Mouse (Mus musculus) thymus, postnatal 0 days (tissue): ENCODE measurements around the gene Gjb2. TPM values are rescaled to one million over a fixed set of nuclear protein-coding genes. Genes with fewer than 3 reads are reported as not detected.

ENCODE experiments used
- DNase-seq: peaks from one replicate; pipeline ENCODE4 v3.0.0-alpha.2; 2015; ENCODE audit warnings: low spot score
- polyA plus RNA-seq: library from polyadenylated mRNA; unstranded; fragments of >200 nt; fragmentation: Nextera tagmentation; extraction: Ambion mirVana; gene quantifications from 2 replicates; pipeline ENCODE4 v1.2.1, GENCODE M21; 2015

Gjb2 gene
- polyA plus RNA-seq, 1 experiment from 2014 or later: 3.7 TPM

DNA sequence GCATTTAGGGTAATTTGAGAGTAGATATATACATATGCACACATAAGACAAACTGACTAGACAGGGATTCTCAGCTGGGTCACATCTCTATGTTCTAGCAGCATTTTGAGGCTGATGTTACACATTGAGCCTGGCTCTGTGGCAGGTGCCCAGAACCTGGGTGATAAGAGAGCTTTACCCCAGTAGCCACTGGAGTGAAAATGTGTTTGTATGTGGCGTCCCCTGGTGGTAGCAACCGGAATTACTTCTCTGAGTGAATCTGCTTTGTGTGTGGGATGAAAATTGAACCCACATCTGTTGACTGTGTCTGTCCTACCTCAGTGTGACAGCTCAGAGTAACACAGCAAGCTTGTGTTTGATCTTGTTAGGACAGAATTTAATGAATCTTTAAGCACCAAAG is 34.6 kb downstream of the Gjb2 start:
- peak; percentile 68 for DNase-seq

DNA sequence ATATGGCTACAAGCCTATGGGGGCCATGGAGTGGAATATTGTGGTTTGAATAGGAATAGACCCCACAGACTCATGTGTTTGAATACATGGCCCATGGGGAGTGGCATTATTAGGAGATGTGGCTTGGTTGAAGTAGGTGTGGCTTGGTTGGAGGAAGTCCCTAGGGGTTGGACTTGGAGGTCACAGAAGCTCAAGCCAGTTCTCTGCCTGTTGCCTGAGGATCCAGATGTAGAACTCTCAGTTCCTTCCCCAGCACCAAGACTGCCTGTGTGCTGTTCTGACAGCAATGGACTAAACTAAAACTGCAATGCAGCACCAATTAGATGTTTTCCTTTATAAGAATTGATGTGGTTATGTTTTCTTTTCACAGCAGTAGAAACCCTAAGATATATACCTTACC is 38.4 kb downstream of the Gjb2 start:
- DNase-seq: no peak

GRCm38 (mm10) chr14:57060052-57060451 is 44.5 kb downstream of the Gjb2 start:
- DNase-seq: peak; percentile 82

DNA sequence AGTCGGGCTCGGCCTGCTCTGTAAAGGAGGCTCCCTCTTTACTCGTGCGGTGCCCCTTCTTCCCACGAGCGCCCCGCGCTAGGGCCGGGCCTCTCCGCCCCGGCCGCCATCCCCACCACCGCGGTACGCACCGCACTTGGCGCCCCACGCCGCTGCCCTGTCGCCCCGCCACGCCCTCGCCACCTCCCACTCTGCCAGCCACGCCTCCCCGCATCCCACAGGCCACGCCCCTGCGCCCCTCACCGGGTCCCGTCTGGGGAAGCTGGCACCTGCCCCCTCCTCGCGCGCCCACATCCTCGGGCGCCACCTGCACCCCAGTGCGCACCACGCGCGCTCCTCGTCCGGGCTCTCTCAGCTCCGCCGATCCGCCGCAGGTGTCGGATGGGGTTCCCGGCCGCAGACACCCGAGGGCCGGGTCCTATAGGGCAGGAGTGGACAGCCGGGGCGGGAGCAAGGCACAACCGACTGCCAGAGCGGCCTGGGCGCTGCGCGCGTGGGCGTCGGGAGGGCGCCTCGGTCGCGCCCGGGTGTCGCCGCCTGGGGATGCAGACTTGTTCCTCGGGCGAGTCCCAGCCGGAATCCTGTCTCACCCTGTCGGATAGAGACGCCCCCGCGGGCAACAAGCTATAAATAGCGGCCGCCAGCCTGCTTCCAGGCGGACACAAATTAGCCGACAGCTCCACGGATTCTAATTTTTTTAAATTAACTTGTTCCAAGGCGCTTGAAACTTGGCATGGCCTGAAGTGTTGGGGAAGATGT is 46.8 kb downstream of the Gjb2 start, which contains the start of gene Gja3:
Gja3 (minus strand) TSS at position 538 of the 759 bp plus-strand sequence.
- peak; percentile 81 for DNase-seq

- DNase-seq: no peak
These were observed 47.3 kb downstream of the Gjb2 start for GRCm38 (mm10) chr14:57057204-57057562.

DNA sequence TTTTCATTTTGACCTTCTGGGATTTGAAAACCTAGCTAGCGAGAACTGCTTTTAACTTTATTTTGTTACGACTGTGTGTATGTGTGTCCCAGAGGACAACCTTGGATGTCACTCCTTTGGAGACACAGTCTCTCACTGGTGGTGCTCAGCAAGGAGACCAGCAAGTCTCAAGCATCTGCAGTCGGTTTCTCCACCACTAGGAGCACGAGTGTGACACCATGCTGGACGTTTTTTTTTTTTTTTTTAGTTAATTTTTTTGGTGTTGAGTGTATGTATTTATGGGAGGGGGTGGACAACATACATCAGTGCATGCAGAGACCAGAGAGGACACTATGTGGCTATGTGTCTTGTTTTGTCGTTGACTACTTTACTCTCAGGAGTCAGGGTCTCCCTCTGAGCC is 51.8 kb downstream of the Gjb2 start:
- no peak for DNase-seq

Other genes starting within 250 kb of the Gjb2 start
- 26.7 and 28.4 TPM in 2 replicates for gene Zmym2, start 218.0 kb downstream of the Gjb2 start, polyA plus RNA-seq
- gene Gja3, start 46.6 kb downstream of the Gjb2 start, polyA plus RNA-seq: 0.10 and 0.14 TPM in 2 replicates
- not detected in 2 replicates for gene Gm4491, start 11.2 kb upstream of the Gjb2 start, polyA plus RNA-seq
- gene Gjb6, start 28.9 kb upstream of the Gjb2 start, polyA plus RNA-seq: 0.27 and 0.70 TPM in 2 replicates